Mouse (Mus musculus): ENCODE results near the gene Cnnm4.

DNA sequence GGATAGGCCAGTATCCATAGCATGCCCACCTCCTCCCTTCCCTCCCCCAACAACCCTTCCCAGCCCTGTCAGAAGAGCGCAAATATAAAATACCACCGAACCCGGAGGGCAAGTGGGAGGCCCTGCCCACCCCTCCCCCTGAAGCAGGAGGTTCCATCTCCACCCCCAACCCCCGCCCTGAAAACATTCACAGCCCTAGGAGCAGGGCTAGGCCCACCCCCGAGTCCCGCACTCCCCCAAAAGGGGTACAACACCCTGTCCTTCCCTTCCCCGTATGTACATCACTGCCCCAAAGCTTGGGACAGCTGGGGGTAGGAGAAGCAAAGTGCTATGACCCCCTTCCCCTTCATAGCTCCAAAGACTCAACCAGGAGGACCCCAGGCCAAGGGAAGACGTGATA lies 77.4 kb downstream of the Cnnm4 start:
- TF ChIP-seq CTCF (conservative IDR thresholded peaks at IDR 0.05; ENCODE audit: insufficient read depth, insufficient read length, low read depth, low read length), result no peak
- no peak for TF ChIP-seq POLR2A (IDR thresholded peaks at IDR 0.05; ENCODE audit: low read depth, low read length)
